Mouse (Mus musculus): ENCODE data around the gene Tspan7.

DNA sequence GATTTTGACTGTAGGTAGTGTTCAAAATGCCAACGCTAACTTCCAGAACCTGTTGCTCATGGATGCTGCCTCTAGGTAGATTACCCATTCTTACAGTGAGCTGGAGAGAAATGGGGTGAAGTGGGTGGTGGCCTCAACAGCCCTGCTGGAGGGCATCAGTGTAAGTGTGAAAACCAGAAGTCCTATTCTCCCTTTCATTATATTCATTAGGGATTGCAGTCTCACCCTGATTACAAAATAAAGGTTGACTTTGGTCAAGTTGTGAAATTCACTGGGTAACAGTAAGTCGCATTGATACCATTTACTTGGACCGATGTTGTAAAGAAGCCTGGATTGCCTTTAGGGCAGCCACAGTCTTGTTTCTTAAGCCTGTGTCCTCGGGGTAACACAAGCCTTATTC, 97.8 kb downstream of the Tspan7 start:
- no peak for TF ChIP-seq CTCF (IDR thresholded peaks at IDR 0.05; ENCODE audit: extremely low read depth, insufficient read depth, insufficient read length, insufficient replicate concordance)
- no peak for TF ChIP-seq POLR2A (IDR thresholded peaks at IDR 0.05; ENCODE audit: low read depth, low read length)
